Mouse (Mus musculus) brain, embryonic 14.5 days (tissue): ENCODE data around the gene Fsip1. TPM values are rescaled to one million over a fixed set of nuclear protein-coding genes. Genes with fewer than 3 reads are reported as not detected.
A peak's percentile ranks its signal among the peaks of the same experiment; 100 is the strongest.
"Not testable (repeated sequence)": the region's sequence is repeated elsewhere in the genome, so short reads cannot be mapped to it uniquely, and the experiment has no call there.

Experiments
- DNase-seq: peaks from one replicate; pipeline ENCODE4 v3.0.0-alpha.2; 2011; ENCODE audit warnings: low read depth
- CTCF ChIP-seq: fragments of 200-500 bp; IDR thresholded peaks from 2 replicates; pipeline ENCODE4 v1.5.1; 2012; ENCODE audit warnings: inconsistent platforms, mild to moderate bottlenecking, moderate library complexity, borderline replicate concordance; ENCODE audit not compliant: insufficient read depth, insufficient read length; ENCODE audit errors: extremely low read depth
- POLR2A ChIP-seq: fragments of 200-500 bp; IDR thresholded peaks from 2 replicates; pipeline ENCODE4 v1.6.1; 2012; ENCODE audit warnings: mild to moderate bottlenecking, inconsistent platforms, borderline replicate concordance; ENCODE audit not compliant: poor library complexity, insufficient read depth, insufficient read length, severe bottlenecking; ENCODE audit errors: extremely low read depth
- polyA plus RNA-seq: library from polyadenylated mRNA; depleted of rRNA; stranded (reverse); fragments of >200 nt; gene quantifications from 2 replicates; pipeline ENCODE4 v1.2.3, GENCODE M21; 2012

Gene Fsip1
- polyA plus RNA-seq, 1 experiment, result 2.3 TPM

- TF ChIP-seq POLR2A (no peak), CTCF (peak; percentile 5; the same call in 1 of the 2 replicates)
- DNase-seq, result peak; percentile 85
Observed at GRCm38 (mm10) chr2:118160547-118160946, 96.2 kb downstream of the Fsip1 start.

GRCm38 (mm10) chr2:118159126-118159525 is 97.6 kb downstream of the Fsip1 start:
- TF ChIP-seq CTCF (no peak), POLR2A (no peak)
- DNase-seq, result no peak

GRCm38 (mm10) chr2:118158095-118158494 is 98.7 kb downstream of the Fsip1 start:
- no peak for TF ChIP-seq POLR2A
- no peak for TF ChIP-seq CTCF
- DNase-seq, result no peak

GRCm38 (mm10) chr2:118149855-118150563 is 106.8 kb downstream of the Fsip1 start:
- peak; percentile 88 for DNase-seq
- TF ChIP-seq POLR2A (no peak), CTCF (no peak)

GRCm38 (mm10) chr2:118148321-118149142 is 108.2 kb downstream of the Fsip1 start:
- TF ChIP-seq POLR2A (no peak), CTCF (no peak)
- no peak for DNase-seq

- DNase-seq, result not testable (repeated sequence)
Observed at GRCm38 (mm10) chr2:118147749-118148148, 109.0 kb downstream of the Fsip1 start.

- no peak for DNase-seq
- TF ChIP-seq POLR2A (no peak), CTCF (no peak)
Observed at GRCm38 (mm10) chr2:118141651-118142050, 115.1 kb downstream of the Fsip1 start.

GRCm38 (mm10) chr2:118139261-118139660 is 117.5 kb downstream of the Fsip1 start:
- TF ChIP-seq POLR2A, result no peak
- TF ChIP-seq CTCF, result no peak
- DNase-seq, result no peak

GRCm38 (mm10) chr2:118137776-118138175 is 119.0 kb downstream of the Fsip1 start:
- DNase-seq, result no peak
- TF ChIP-seq CTCF (no peak), POLR2A (no peak)

GRCm38 (mm10) chr2:118137071-118137470 is 119.7 kb downstream of the Fsip1 start:
- DNase-seq, result no peak
- TF ChIP-seq CTCF (no peak), POLR2A (no peak)

GRCm38 (mm10) chr2:118128313-118128712 is 128.5 kb downstream of the Fsip1 start:
- no peak for DNase-seq
- TF ChIP-seq CTCF (no peak), POLR2A (no peak)
